Mouse (Mus musculus): ENCODE results near the gene Whrn.

DNA sequence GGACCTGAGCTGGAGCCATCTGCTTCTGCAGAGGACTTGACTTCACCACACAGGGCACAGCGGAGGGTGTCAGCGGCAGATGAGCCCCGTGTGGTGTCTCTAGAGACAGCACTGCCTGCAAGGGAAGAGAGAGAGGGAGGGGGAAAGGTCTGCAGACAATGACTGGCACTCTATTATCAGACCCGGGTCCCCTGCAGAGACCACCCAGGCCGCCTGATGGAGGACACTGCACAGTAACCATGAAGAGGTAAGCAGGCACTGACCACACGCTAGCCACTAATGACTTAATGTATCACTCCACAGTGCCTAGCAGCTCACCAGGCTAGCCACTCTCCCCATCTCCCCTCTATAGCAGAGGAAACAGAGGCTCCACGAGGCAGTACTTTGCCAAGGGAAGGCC lies 124.9 kb downstream of the Whrn start:
- TF ChIP-seq POLR2A (IDR thresholded peaks at IDR 0.05; ENCODE audit: extremely low read depth, insufficient read depth, low read length) = no peak
- TF ChIP-seq CTCF (IDR thresholded peaks at IDR 0.05; ENCODE audit: low read depth, low read length) = no peak
